Mouse (Mus musculus) embryo, embryonic 10.5 days (tissue): Measurements from ENCODE around the gene Opn4.
A peak's percentile ranks its signal among the peaks of the same experiment; 100 is the strongest.

Experiments
- DNase-seq: peaks from one replicate; pipeline ENCODE4 v3.0.0-alpha.2; 2015; ENCODE audit warnings: low spot score

Opn4 gene

DNA sequence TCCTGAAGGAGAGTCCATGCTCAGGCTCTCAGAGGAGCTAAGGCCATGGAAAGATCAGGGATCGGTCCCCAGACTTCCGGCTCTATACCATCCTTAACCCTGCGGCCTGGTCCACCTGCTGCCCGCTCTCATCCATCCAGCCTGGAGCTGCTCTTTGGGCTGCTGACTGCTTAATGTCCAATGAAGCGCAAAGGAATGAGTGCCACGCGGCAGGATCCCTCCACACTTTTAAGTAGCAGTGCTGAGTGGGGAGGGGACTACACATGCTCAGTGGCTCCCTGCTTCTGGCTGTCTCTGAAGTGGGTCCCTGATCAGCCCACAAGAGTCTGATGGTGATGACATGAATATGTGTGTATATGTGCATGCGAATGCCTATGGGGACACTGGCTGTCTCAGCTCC, at the start of gene Opn4:
Gene Opn4 (minus strand): TSS at position 202 of the 400 bp plus-strand sequence.
- DNase-seq: no peak

DNA sequence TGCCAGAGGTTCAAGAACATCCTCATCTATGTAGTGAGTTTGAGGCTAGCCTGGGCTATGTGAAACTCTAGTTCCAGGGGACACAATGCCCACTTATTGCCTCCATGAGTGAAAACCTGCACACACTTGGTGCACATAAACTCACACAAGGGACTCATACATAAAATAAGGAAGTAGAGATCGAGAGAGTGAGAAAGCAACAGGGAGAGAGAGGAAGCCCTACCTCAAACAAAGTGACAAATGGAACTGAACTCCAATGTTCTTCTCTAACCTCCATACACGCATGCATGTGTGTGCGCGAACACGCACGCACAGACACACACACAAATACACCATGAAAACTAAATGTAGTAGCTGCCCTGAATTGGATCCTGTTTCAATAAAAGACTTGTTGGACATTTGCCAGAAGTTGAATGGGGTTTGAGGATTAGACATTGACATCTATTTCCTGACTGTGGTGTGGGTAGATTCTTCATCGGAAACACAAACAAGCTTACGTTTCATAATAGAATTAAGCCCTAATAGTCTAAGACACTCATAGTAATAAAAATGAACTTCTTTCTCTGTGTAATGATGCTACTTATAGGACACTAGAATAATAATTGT, 48.0 kb upstream of the Opn4 start:
- no peak for DNase-seq

DNA sequence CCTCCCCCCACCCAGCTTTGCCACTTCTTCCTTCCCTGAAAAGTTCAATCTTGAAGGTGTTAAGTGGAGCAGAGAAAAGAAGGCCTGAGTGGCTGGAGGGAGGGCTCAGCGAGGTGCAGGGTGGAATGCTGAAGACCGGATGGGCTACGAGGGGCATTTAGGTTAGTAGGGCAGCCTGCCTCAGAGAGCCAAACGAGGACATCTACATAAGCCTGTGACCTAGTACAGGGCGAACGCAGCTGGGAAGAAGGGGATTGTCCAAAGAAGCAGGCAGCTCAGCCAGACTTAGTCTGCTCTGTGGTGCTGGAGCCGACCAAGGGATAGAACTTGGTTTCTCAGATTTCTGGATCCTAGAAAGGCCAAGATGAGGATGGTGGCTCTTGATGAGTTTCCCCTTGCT, 44.2 kb upstream of the Opn4 start:
- no peak for DNase-seq

DNA sequence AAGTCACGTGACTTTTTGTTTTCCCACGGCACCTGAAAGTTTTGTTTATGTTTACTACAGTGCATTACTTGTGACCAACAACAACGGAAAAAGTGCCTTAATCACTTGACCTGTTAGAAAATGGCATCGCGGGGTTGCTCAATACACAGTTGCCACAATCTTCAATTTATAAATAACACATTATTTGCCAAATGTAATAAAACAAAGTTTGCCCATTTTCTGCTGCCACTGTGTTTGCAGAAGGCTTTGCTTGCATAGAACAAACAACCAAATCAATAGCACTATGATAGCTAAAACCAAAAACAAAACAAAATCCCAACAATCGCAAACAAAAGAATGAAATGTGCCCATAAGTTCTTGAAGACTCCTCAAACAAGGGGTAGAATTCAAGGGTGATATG, 35.8 kb upstream of the Opn4 start:
- no peak for DNase-seq

DNA sequence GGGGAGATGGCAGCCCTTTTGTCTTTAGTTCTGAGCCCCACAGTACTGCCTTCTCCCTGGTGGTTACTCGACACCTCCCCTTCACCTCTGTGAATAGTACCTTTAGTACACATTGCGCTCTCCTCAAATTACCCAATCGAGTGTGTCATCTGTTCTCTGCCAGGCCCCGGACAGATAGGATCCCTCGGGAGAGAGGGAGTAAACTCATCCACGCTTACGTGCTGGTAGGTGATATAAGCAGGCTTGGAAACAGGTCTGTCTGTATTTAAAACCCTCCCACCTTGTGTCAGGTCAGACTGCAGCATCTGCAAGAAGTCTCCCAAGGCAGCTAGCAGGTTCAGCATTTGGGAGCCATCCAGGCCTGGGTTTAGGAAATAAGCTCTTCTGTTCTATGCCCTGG, 35.2 kb upstream of the Opn4 start:
- no peak for DNase-seq

DNA sequence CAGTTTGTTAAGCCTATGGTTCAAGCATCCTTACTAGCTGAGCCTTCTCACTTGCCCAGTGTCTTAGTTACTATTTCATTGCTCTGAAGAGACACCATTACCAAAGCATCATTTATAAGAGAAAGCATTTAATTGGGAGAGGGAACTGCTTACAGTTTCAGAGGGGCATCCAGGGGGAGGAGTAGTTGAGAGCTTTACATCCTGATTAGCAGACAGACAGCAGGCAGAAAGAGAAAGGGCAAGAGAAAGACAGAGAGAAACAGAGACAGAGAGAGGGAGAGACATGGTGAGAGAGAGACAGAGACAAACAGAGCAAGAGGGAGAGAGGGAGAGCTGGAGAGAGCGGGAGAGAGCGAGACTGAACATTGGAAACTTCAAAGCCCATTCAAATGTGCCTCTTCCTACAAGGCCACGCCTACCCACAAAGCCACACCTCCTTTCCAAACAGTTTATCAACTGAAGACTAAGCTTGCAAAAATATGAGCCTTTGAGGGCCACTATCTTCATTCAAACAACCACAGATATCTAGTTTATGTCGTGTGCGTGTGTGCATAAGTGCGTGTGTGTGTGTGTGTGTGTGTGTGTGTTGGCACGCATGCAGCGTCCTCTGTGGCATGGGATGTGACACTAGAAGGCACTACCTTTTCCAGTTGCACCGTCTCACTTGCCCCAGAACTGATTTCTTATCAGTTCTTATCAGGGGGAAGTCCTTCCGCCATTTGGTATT, 32.9 kb upstream of the Opn4 start:
- DNase-seq: no peak

DNA sequence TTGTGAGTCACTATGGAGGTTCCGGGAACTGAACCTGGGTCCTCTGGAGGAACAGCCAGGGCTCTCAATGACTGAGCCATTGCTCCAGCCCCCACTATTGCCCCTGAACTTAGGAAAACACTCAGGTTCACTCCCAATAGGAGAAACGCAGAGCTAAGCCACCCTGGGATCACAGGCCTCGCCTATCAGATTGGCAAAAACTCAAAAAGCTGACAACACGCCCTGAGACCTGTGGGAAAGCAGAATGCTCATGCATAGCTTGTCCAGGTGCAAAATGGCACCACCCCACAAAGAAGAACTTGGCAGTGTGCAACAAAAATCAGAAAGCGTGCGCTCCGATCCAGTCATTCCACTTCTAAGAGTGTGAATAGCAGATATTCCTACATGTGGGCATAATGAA, 26.9 kb upstream of the Opn4 start:
- DNase-seq: no peak

DNA sequence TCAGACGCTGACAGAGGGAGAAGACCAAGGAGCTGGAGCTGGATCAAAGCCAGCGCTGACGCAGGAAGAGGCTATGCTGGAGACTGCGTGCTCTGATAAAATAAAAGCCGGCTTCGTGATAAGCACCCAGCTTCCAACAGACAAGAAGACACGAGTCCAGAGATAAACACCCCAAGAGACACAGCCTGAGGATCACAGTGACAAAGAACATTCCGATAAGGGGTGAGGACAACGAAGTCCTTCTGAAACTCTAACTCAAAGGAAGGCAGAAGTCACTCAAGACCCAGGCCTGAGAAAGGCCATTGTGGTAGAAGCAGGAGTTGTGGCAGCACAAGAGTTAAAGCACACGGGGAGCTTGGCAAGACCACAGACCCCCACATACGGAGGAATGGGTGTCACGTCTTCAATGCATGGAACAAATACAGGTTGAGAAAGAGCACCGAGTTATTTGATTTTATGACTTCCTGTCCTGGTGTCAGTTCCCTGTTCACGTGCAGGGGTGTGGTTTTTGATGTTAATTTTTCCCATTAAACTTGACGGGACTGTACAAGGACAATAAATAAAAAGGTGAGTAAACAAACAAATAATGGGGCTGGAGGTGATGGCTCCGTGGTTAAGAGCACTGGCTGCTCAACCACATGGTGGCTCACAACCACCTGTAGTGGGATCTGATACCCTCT, 23.7 kb upstream of the Opn4 start:
- DNase-seq: no peak

DNA sequence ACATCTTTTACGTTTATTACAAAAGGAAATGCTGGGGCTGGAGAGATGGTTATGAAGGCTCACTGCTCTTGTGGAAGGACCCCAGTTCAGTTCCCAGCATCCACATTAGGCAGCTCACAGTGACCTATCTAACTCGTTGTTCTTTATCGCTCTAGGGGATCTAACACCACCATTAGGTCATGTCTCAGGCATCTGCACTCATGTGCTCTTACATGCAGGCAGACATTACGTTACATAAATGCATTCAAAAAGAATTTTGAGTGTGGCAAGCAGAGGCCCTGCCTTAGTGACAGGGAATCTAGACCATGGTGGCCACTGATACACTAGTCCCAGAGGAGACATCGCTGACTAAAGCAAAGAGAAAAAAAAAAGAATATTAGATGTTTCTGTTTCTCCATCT, 23.1 kb upstream of the Opn4 start:
- no peak for DNase-seq

DNA sequence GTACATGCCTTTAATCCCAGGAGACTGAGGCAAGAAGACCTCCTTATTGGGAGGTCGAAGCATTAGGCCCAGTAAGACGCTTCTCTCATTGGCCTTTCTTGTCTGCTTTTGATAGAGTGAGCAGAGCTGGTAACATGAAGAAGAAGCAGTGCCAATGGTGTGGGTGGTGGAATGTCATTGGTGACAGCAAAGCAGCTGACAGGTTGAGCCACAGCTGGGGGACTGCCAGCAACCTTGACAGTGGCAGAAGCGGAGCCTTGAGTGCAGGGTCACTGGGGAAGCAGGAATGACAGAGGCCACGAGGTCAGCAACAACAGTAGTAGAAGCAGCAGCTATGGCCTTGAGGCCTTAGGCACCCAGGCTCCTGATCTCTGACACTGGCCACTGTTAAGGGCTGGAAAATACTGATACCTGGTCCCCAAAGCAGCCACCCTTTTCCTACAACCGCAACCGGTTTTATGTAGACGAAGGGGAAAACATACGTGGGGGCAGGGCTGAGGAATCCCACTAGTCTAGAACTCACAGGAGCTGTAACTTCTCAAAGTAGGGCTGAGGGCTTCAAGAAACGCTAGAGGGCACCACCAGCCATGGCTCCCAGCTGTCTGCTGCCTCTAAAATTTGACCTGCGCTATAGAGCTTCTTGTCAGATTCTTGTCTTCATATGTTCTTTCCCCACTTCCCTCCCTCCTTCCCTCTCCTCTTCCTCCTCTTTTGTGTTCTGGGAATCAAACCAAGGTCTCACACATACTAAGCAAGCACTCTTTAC, 20.9 kb upstream of the Opn4 start:
- DNase-seq: peak; percentile 69

DNA sequence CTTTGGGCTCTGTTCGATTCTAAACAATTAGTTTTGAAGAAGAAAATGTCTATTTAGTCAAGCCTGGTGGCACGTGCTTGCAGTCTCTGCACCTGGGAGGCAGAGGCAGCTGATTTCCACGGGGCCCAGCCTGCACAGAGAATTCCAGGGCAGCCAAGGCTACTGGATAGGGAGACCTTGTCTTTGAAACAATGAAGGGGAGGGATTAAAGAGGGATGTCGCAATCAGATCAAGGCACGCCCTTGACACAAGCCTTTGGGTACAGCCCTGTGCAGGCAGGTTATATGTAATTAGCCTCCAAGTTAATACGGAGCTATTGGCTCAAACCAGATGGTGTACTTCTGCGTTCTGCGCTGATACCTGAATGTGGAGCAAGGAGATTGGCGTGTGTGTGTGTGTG, 18.9 kb upstream of the Opn4 start:
- no peak for DNase-seq

DNA sequence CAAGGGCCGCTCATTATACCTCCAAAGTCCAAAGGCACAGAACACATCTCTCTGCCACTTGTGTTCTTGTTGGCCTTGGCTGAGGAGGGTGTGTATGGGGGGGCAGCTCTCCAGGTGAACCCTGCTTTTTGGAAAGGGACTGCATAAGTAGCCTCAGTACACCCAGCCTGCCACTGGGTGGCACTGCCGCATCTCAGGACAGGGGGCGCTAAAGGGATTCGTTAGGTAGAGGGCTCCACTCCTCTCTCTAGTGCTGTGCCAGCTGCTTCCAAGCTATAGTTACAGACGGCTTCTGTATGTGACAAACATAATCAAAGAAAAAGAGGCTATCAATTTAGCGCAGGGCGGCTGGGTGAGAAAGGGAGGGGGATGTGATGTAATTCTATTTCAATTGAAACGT, 16.9 kb upstream of the Opn4 start:
- peak; percentile 94 for DNase-seq

DNA sequence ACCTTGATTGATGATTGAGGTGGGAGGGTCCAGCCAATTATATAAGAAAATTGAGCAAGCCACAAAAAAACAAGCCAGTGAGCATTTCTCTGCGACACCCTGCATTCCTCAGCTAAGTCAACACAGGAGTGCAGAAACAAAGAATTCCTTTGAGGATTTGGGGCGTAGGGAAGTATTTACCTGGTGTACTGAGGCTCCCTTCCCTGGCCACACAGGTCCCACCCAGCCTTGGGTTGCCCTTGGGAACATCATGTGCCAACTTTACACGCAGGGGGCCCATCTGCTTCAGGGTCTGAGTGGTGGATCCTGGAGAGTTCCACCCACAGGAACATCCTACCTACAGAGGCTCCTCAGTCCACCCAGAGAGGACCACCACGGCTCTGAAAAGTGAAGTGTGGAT, 15.7 kb upstream of the Opn4 start:
- no peak for DNase-seq

DNA sequence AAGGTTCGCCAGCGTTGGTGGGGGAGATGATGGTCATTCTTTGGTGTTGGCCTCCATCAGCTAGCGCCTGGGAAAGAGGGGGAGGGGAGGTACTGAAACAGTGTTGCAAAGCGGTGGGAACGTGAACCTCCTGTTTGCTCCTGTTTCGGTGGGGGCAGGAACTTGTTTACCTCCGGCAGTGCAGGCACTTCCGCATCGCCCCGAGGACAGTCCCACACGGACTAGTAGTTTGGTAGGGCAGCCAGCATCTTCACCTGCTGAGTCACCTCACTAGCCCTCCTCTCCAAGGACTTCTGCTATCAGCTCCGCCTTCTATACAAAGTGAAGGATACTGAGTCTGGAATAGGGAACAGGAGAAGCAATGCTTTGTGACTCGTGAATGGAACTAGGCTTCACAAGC, 15.1 kb upstream of the Opn4 start:
- no peak for DNase-seq

DNA sequence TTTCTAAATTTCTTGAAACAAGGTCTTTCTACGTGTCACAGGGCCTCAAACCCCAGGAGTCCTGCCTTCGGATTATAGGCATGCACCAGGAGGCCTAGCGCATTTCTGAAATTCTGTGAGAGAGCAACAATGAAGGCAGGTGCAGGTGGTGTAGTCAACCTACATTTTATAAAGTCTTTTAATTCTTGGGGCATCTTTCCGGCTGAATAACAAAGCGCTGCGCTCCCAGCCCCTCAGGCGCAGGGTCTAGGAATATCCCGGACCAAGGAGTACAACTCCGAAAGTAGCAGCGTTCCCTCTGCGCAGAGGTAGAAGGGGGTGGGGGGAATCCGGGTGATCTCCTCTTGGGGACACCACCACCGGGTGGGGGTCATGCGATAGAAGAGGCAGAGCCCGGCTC, 14.6 kb upstream of the Opn4 start:
- DNase-seq: no peak

DNA sequence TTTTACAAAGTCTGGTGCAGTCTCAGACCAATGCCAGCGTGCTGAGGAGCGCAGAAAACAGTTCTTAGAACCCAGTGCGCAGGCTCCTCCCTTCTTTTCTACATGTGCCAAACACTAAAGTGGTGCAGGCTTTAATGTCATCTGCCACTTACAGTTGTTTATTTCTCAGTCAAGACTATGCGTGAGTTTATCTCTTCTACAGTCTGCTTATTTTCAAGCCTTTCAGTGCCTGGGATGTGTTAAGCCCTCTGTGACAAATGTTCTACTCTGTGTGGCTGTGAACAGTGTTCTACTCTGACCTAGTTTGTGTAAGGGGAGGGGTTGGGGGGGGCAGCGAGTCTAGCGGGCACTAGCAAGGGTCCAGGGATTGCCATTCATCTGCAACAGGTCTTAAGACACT, 13.6 kb upstream of the Opn4 start:
- no peak for DNase-seq

DNA sequence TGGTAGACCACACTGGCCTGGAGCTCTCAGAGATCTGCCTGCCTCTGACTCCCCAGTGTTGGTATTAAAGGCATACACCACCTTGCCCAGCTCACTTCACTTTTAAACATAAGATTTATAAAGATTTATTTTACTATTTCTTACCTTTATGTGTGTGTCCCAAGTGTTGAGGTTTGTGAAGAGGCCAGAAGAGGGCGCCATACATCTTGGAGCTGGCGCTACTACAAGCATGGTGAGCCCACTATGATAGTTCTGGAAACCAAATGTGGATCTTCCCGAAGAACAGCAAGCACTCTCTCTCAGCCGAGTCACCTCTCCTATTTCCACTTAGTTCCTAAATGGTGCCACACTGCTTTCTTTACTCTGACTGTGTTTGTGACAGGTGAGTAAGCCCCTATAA, 12.3 kb upstream of the Opn4 start:
- DNase-seq: peak; percentile 41

DNA sequence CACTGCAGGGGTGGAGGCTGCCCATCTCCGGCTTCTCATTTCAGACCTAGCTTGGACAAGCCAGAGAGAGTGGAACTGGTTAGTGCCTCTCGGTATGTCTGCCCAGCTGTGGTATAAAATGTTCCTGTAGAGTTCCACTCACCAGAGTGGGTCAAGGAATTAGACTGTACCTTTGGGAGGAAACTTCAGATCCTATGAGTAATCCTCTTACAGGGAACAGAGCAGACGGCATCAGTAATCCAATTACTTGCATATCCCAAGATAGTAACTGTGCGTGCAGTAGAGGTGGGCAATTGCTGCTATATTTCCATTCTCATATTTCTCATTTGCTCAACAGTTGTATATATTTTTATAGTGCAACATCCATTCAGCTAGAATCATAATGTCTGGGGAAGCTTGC, 11.6 kb upstream of the Opn4 start:
- DNase-seq: no peak

DNA sequence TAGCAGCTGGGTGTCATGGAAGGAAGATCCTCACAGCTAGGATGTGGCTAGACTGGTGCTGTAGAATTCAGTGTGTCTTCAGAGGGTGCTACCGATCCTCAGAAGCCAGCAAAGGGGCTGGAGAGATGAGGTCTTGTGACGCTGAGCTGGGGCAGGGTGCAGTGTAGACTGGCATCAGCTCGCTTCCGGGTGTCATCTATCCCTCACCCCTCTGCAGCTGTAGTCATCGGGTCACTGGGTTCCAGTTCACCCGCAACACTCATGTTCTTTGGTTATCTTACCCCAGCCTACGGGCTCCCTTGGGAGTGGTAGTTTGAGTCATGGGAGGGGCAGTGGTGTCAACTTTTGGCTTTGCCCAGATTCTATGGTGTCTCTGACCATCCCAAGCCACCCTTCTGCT, 2.0 kb upstream of the Opn4 start:
- DNase-seq: no peak

DNA sequence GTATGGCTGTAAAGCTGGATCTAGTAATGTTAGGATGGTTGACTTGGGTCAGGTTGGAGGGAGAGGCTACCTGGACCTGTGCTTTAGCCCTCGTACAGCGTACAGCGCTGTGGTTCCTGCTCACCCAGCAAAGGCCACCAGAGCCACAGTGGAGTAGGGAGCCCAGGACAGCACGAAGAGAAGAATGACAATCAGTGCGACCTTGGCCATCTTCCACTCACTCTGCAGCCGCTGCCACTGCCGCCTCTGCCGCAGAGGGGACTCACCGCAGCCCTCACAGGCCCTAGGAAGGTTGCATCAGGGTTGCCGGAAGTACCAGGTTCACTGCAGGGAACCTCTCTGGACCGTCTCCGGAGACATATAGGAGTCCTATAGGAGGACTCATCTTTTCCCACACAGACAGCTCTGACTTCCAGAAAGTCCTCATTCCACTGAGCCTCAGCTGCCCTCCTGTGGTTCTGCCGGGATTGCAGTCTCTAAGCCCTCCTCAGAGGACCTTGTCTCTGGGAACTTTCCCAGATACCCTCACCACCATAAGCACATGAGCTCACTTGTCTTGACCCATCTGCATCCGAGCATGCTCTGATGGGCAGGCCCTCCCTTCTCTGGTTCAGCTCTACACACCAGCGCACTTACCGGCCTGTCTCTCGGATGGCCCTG, 4.2 kb downstream of the Opn4 start:
- no peak for DNase-seq

DNA sequence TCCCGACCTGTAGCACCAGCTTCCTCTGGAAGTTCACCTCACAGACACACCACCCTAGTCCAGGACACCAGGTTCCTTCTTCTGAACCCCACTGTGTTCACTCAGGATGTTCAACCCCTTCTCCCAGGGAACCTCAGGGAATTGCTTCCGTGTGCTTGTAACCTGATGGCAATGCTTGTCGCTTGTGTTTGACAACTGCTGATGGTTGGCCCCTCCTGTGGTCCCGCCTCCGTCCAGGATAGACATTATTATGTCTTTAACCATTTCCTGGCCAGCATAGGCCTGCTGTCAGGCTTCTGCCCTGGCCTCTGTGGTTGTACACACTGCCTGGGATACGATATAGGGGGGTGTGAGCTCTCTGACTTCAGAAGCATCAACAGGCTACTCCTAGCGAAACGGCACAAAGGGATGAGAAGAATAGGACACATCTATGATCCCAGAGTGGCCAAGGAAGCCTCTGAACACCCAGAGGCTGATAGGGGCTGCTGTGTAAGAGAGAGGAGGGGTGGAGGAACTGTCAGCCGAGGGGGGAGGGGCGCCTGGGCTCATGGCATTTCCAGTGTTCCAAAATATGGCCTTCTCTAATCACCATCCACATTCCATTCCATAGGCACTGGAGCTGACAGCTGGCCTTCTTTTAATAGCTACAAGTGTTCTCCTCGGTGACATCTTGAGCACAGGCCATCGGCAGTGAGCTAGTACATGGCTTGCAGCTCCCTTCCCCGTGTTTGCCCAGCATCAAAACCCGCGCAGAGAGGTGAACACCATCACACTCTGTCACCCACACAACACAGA, 8.0 kb downstream of the Opn4 start:
- no peak for DNase-seq
